Mouse (Mus musculus) mouse trophoblast stem cell (cell line): ENCODE data around the gene Insrr.

Experiments used
- in situ Hi-C, 2 experiments: fragments of 300-500 bp; cut with MseI, MboI; formaldehyde crosslinking; loops; 2 replicates in 1 of 2; 3 replicates in 1 of 2; pipeline ENCODE4 v1.15.1; 2025

Gene Insrr

GRCm38 (mm10) chr3:87796736-87797334, at the start of gene Insrr:
Gene Insrr, plus strand, starts transcription at chr3:87796951.
- in situ Hi-C loops: no loop called here

GRCm38 (mm10) chr3:87748431-87748830, 48.3 kb upstream of the Insrr start, which contains the start of gene Lrrc71:
Gene Lrrc71, minus strand, starts transcription at chr3:87748625.
- in situ Hi-C loops: no loop called here

GRCm38 (mm10) chr3:87749036-87749435, 47.7 kb upstream of the Insrr start:
- in situ Hi-C loops: no loop called here

- in situ Hi-C loops: no loop called here
Observed at GRCm38 (mm10) chr3:87749977-87750376, 46.8 kb upstream of the Insrr start.

- in situ Hi-C loops: no loop called here
Observed at GRCm38 (mm10) chr3:87752567-87752966, 44.2 kb upstream of the Insrr start.

GRCm38 (mm10) chr3:87753829-87754228, 42.9 kb upstream of the Insrr start:
- in situ Hi-C loops: no loop called here

- in situ Hi-C loops: no loop called here
Observed at GRCm38 (mm10) chr3:87755964-87756363, 40.8 kb upstream of the Insrr start.

DNA sequence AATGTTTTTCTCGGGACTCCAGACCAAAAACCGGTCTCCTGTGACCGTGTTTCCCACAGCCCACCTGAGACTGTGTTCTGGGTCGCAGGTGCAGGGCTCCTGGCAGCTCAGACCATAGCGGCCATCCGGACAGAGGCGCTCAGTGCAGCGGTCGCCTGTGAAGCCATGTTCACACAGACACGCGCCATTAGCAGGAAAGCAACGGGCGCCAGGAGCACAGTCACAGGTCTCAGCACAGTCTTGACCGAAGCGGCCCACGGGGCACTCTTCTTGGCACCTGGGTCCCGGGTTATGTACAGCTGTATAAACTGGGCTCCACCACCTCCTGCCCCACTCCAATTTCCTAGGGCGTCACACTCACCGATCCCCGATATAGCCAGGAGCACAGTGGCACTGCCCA, 40.3 kb upstream of the Insrr start:
- in situ Hi-C loops: no loop called here

DNA sequence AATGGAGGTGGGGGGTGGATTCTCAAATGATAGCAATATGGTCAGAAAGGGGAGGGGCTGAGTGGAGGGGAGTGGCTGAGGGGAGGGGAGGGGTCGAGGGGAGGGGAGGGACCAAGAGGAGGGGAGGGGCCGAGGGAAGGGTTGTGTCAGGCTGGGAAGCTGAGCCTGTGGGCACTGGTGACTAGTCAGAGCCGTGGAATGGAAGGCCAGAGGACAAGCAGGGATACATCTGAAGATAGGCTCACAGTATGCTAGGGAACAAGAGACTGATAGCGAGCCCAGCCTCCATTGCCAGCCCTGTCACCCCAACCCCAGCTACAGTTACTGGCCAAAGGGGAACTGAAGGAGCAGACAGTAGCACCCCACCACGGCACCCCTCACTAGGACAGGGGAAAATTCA, 38.1 kb upstream of the Insrr start:
- in situ Hi-C loops: no loop called here

DNA sequence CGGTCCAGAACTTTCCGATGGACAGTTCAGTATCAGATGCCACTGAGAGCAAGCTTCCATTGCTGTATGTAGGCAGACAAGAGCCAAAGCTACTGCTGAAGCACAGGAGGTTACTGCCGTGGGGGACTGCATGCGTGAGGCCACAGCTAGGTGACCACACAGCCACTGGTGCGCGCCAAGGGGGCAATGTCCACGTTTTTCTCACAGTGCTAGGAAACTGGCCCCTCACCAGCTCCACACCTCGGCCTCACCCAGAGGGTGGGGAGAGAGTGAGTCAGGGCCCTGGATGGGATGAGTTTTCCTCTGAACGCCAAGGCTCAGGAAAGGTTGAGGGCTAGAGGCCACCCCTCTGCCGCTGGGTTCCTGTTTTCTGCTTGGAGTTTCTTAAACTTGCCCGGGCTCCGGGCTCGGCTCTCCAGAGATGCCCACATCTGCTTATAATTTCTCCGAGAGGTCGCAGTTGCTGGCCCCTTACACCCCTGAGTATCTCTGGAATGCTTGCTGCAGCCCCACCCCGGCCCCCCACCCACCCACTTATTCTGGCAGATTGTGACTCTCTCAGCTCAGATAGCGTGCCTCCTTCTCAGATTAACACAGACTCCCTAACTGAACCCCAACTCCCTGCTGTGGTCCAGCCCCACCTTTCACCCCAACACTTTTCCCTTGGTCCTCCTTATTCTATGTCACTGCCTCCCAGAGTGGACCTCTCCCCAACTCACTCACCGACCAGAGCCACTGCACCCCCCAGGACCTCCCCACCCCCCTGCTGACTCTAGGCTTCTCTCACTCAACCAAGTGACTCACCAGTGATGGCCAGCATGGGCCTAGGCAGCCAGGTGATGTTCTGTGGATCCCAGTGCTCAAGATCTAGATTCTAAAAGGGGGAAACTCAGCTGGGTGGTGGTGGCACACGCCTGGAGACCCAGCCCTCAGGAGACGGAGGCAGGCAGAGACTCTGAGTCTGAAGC, 35.1 kb upstream of the Insrr start:
- in situ Hi-C loops: no loop called here

GRCm38 (mm10) chr3:87763202-87763601, 33.5 kb upstream of the Insrr start:
- in situ Hi-C loops: no loop called here

- in situ Hi-C loops: no loop called here
Observed at GRCm38 (mm10) chr3:87763683-87764289, 33.0 kb upstream of the Insrr start.

DNA sequence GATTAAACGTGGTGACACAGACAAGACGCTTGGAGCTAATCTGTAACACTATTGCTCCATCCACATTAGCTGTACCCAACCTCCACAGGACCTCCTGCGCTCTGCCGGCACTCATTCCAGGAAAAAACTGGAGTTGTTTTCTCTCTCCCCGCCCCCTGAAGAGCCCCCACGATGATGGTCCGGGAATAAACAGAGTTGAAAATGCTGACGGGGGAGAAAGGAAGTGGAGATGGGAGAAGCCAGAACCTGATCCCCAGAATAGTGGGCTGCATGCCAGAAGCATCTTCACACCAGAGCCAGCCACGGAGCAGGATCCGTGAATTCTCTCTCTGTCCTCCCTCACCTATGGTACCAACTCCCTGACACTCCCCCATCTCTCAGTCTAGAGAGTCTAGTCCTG, 32.2 kb upstream of the Insrr start:
- in situ Hi-C loops: no loop called here

- in situ Hi-C loops: no loop called here
Observed at GRCm38 (mm10) chr3:87765091-87765490, 31.7 kb upstream of the Insrr start.

- in situ Hi-C loops: no loop called here
Observed at GRCm38 (mm10) chr3:87765631-87766283, 31.0 kb upstream of the Insrr start.

DNA sequence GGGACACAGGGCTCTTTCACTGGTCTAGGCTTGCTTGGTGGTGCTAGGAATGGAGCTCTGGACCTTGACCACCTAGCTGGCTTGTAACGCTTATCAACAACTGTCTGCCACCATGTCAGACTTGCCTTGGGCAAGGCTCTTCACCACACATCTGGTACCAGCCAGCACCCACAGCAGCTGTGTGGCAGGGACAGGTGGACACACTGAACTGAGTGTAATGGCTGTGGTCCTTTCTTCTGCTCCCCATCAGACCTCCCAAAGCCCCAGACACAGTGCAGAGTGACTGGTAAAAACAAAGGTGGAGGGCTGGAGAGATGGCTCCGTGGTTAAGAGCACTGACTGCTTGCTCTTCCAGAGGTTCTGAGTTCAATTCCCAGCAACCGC, 30.5 kb upstream of the Insrr start:
- in situ Hi-C loops: no loop called here

- in situ Hi-C loops: no loop called here
Observed at GRCm38 (mm10) chr3:87767764-87768163, 29.0 kb upstream of the Insrr start.

DNA sequence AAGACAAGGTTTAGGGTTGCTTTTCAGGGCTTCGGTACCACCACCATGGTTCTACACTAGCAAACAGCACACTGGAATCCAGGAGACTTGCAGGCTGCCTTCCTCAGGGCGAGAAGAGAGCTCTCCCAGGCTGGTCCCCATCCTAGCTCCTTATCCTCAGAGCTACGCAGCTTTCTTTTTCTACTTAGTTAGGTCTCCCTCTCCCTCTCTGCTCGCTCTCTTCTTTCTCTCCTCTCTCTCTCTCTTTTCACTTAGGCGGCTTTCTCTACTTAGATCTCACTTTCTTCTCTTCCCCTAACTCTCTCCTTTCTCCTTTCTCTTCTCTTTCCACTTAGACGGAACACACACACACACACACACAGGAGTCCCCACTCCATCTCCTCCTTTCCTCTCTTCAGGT, 28.3 kb upstream of the Insrr start:
- in situ Hi-C loops: no loop called here

DNA sequence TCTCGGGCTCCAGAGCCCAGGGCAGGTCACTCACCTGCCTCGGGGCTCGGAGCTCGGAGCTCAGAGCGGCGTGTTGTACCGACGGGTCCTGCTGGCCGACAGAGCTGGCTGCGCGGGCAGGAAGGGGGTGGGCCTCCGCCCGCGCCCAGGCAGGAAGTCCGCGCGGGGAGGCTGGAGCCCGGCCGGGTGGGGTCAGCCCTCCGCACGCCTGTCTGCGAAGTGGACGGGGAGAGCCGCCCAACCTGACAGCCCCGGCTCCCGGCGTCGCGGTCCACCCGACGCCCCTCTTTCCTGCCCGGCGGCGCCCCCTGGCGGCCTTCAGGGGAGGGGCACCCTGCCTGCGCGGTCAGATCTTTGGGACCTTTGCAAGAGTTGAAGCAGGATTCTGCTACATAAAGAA, 27.9 kb upstream of the Insrr start:
- in situ Hi-C loops: no loop called here

- in situ Hi-C loops: no loop called here
Observed at GRCm38 (mm10) chr3:87769506-87769905, 27.2 kb upstream of the Insrr start.

- in situ Hi-C loops: loop anchor here in 1 of 2 experiments (10.0 kb wide), 1 partner anchor 65 kb away; no protein-coding TSS in a partner anchor
Observed at GRCm38 (mm10) chr3:87770280-87770679, 26.5 kb upstream of the Insrr start.

- in situ Hi-C loops: loop anchor here in 1 of 2 experiments (10.0 kb wide), 1 partner anchor 64 kb away; no protein-coding TSS in a partner anchor
Observed at GRCm38 (mm10) chr3:87771088-87771487, 25.7 kb upstream of the Insrr start.
